Mouse (Mus musculus): ENCODE results near the gene Defa31. TPM values are rescaled to one million over a fixed set of nuclear protein-coding genes. Genes with fewer than 3 reads are reported as not detected.
"Not testable (repeated sequence)": the region's sequence is repeated elsewhere in the genome, so short reads cannot be mapped to it uniquely, and the experiment has no call there.

Gene Defa31
- not detected in 2 replicates for polyA plus RNA-seq (2015; fragmentation: Nextera tagmentation; extraction: Ambion mirVana)

DNA sequence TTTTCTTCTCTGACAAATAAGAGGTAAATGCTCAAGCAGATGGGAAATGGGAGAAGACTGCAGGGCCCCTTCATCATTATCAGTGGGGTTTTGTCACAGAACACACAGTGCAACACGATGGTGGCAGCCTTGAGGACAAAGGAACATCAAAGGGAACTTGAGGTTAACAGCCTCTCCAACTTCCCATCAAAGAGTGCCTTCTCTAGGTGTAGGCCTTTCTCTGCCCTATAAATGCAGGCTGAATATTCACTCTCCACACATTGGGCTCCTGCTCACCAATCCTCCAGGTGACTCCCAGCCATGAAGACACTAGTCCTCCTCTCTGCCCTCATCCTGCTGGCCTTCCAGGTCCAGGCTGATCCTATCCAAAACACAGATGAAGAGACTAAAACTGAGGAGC is at the start of gene Defa31:
Defa31 (plus strand) TSS at position 301 of the 400 bp plus-strand sequence.
- not testable (repeated sequence) for H3K36me3 ChIP-seq; H3K27ac ChIP-seq; H3K4me1 ChIP-seq (replicated peaks); H3K9me3 ChIP-seq; H3K9ac ChIP-seq; H3K27me3 ChIP-seq (replicated peaks); ATAC-seq; H3K4me2 ChIP-seq (replicated peaks); H3K4me3 ChIP-seq (replicated peaks)
- no CpG with 5 or more reads among the region's 1 CpGs for WGBS

DNA sequence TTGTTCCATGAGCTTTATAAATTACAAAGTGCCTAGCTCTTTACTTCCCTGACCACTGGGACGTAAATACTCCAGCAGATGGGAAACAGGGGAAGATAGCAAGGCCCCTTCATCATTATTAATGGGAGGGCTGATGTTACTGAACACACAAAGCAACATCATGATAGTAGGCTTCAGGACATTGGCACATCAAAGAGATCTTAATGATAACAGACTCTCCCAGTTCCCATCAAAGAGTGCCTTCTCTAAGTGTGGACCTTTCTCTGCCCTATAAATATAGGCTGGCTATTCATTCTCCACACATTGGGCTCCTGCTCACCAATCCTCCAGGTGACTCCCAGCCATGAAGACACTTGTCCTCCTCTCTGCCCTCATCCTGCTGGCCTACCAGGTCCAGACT is 29.4 kb upstream of the Defa31 start, which contains the start of gene Defa22:
Defa22 (plus strand) TSS at position 301 of the 400 bp plus-strand sequence.
- H3K4me3 ChIP-seq (replicated peaks); H3K9me3 ChIP-seq; H3K4me1 ChIP-seq (replicated peaks); H3K4me2 ChIP-seq (replicated peaks); H3K27ac ChIP-seq; H3K27me3 ChIP-seq (replicated peaks); H3K9ac ChIP-seq; ATAC-seq; H3K36me3 ChIP-seq: not testable (repeated sequence)
- no CpG with 5 or more reads among the region's 1 CpGs for WGBS

DNA sequence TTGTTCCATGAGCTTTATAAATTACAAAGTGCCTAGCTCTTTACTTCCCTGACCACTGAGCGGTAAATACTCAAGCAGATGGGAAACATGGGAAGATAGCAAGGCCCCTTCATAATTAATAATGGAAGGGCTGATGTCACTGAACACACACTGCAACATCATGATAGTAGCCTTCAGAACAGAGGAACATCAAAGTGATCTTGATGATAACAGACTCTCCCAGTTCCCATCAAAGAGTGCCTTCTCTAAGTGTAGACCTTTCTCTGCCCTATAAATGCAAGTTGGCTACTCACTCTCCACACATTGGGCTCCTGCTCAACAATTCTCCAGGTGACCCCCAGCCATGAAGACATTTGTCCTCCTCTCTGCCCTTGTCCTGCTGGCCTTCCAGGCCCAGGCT is 9.8 kb downstream of the Defa31 start, which contains the start of gene Gm15293:
Gm15293 (plus strand) TSS at position 301 of the 400 bp plus-strand sequence.
- WGBS: no CpG with 5 or more reads among the region's 1 CpGs
- H3K36me3 ChIP-seq, ATAC-seq: not testable (repeated sequence)

More for the DNA sequence above, 9.8 kb downstream of the Defa31 start, which contains the start of gene Gm15293:
- H3K9me3 ChIP-seq; H3K27me3 ChIP-seq (replicated peaks); H3K4me1 ChIP-seq (replicated peaks); H3K27ac ChIP-seq; H3K4me3 ChIP-seq (replicated peaks); H3K4me2 ChIP-seq (replicated peaks); H3K9ac ChIP-seq: not testable (repeated sequence)

Other genes with a start within 250 kb of the Defa31 start
- not detected in 2 replicates for gene AY761185, start 246.9 kb upstream of the Defa31 start, polyA plus RNA-seq (2015; fragmentation: Nextera tagmentation; extraction: Ambion mirVana)
- not detected in 2 replicates for gene Defa21, start 166.1 kb upstream of the Defa31 start, polyA plus RNA-seq (2015; fragmentation: Nextera tagmentation; extraction: Ambion mirVana)
- not detected in 2 replicates for gene Defa23, start 136.6 kb upstream of the Defa31 start, polyA plus RNA-seq (2015; fragmentation: Nextera tagmentation; extraction: Ambion mirVana)
- gene Defa35, start 126.6 kb upstream of the Defa31 start, polyA plus RNA-seq (2015; fragmentation: Nextera tagmentation; extraction: Ambion mirVana): not detected in 2 replicates
- not detected in 2 replicates for gene Defa25, start 107.2 kb upstream of the Defa31 start, polyA plus RNA-seq (2015; fragmentation: Nextera tagmentation; extraction: Ambion mirVana)
- gene Gm14851, start 95.6 kb upstream of the Defa31 start, polyA plus RNA-seq (2015; fragmentation: Nextera tagmentation; extraction: Ambion mirVana): not detected in 2 replicates
- 0.85 TPM in 1 of 2 replicates, not detected in the other for gene Defa30, start 57.0 kb upstream of the Defa31 start, polyA plus RNA-seq (2015; fragmentation: Nextera tagmentation; extraction: Ambion mirVana)
- not detected in 2 replicates for gene Defa22, start 29.3 kb upstream of the Defa31 start, polyA plus RNA-seq (2015; fragmentation: Nextera tagmentation; extraction: Ambion mirVana)
- not detected in 2 replicates for gene Gm15293, start 9.9 kb downstream of the Defa31 start, polyA plus RNA-seq (2015; fragmentation: Nextera tagmentation; extraction: Ambion mirVana)
- not detected in 2 replicates for gene Gm15292, start 58.1 kb downstream of the Defa31 start, polyA plus RNA-seq (2015; fragmentation: Nextera tagmentation; extraction: Ambion mirVana)
- gene Defa27, start 123.9 kb downstream of the Defa31 start, polyA plus RNA-seq (2015; fragmentation: Nextera tagmentation; extraction: Ambion mirVana): not detected in 2 replicates
- gene Defa29, start 135.4 kb downstream of the Defa31 start, polyA plus RNA-seq (2015; fragmentation: Nextera tagmentation; extraction: Ambion mirVana): not detected in 2 replicates
- gene Defa2, start 186.9 kb downstream of the Defa31 start, polyA plus RNA-seq (2015; fragmentation: Nextera tagmentation; extraction: Ambion mirVana): 0.66 TPM in 1 of 2 replicates, not detected in the other
- gene Defa33, start 200.2 kb downstream of the Defa31 start, polyA plus RNA-seq (2015; fragmentation: Nextera tagmentation; extraction: Ambion mirVana): not detected in 2 replicates
- 0.63 TPM in 1 of 2 replicates, not detected in the other for gene Defa36, start 235.8 kb downstream of the Defa31 start, polyA plus RNA-seq (2015; fragmentation: Nextera tagmentation; extraction: Ambion mirVana)